Mouse (Mus musculus): Measurements from ENCODE around the gene Mybl2.

- TF ChIP-seq GATA1 (IDR thresholded peaks at IDR 0.05; ENCODE audit: low read length) (no peak), TAL1 (IDR thresholded peaks at IDR 0.05; ENCODE audit: low read length) (no peak)
These were observed 47.7 kb downstream of the Mybl2 start for GRCm38 (mm10) chr2:163102216-163102615.

Measured in erythroblast, embryonic 14.5 days (primary cell).